Mouse (Mus musculus): ENCODE data around the gene Cmip.

The Cmip gene

DNA sequence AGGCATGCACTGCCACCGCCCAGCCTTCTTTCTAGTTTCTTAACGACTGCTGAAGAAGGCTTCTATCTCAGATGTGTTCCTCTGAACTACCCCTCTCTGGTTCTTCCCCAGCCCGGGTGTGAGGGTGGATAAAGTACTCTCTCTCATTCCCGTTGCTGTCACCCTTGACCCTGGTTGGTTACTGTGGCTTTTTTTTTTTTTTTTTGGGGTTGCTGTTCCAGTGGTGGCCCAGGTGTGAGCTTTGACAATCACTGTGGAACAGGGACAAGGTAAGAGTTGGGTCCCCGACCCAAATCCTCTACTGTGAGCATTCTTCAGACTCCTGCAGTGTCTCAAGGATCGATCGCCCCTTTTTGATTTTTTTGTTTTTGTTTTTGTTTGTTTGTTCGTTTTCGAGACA, 214.8 kb downstream of the Cmip start:
- DNase-seq = no peak

- no peak for DNase-seq
These were observed 215.5 kb downstream of the Cmip start for GRCm38 (mm10) chr8:117472332-117472731.

- peak; percentile 77 to 80 for DNase-seq
These were observed 218.1 kb downstream of the Cmip start for GRCm38 (mm10) chr8:117474944-117475343.

GRCm38 (mm10) chr8:117475819-117476218, 219.0 kb downstream of the Cmip start:
- peak in 1 of 2 experiments; percentile 55 for DNase-seq

GRCm38 (mm10) chr8:117478082-117478481, 221.2 kb downstream of the Cmip start:
- no peak for DNase-seq

DNA sequence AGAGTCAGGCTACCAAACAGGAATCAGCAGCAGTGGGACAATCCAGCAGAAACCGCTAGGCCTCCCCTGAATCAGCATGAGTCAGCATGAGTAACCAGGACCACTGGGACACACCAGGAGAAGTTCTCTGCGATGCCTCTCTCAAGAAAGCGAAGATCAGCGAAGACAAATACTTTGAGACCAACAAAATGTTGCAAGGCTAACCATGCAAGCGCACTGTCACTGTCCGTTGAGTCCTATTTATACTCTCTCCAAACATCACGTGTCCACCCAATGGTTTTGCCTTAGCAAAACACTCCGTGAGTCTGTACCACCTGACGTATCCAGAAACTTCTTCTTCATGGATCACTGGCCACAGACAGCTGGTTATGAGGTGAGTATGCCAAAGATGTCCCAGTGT, 223.1 kb downstream of the Cmip start:
- DNase-seq = no peak

DNA sequence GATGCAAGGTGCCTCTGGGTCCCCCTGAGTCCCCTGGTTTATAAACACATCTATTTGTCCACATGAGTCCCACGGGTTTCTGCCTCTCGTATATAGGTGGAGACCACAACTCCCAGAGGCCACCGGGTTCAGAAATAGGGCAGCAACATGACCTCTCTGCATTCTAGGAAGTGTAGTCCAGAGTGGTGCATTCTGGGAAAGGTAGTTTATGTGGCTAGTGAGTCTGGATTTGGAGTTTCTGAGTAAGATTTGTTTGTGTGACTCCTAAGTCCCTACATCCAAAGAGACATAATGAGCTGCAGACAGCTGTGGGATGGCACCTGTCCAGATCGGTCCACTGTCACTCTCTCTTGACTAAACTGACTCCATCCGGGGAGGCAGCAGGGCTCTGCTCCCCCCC, 223.7 kb downstream of the Cmip start:
- DNase-seq = no peak

DNA sequence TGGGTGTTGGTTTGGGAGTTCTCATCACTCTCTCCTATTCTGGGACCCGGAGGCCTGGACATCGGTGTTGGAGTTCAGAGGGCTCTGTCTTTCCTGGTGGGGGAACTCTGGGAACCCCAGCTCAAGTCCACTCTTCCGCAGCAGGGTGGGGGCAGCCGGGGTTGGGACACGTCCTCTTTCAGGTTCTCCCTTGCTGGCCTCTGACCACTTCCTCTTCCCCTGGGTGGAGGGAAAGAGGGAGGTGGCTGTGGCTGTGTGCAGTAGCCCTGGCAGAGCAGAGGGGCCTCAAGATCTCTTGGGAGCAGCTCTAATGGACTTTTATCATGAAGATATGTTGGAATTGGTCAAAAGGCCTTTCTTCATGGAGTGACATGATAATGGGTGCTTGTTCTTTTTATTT, 225.0 kb downstream of the Cmip start:
- DNase-seq = no peak

GRCm38 (mm10) chr8:117484731-117485130, 227.9 kb downstream of the Cmip start:
- no peak for DNase-seq

DNA sequence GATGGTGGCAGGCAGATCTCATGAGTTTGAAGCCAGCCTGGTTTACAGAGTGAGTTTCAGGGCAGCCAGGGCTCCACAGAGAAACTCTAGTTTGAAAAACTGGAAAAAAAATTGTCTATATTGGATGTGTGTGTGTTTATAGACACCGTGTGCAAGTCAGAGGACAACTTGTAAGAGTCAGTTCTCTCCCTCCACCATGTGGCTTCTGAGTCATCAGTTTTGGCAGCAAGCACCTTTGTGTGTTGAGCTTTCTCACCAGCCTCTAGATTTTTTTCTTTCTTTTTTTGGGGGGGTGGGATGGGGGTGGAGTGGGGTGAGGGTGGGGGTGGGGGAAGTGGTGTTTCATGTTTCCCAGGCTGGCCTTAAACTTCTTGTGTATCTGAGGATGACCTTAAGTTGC, 228.5 kb downstream of the Cmip start:
- no peak for DNase-seq

GRCm38 (mm10) chr8:117488246-117489005, 231.6 kb downstream of the Cmip start:
- DNase-seq = no peak

- no peak for DNase-seq
These were observed 236.7 kb downstream of the Cmip start for GRCm38 (mm10) chr8:117493543-117493942.

DNA sequence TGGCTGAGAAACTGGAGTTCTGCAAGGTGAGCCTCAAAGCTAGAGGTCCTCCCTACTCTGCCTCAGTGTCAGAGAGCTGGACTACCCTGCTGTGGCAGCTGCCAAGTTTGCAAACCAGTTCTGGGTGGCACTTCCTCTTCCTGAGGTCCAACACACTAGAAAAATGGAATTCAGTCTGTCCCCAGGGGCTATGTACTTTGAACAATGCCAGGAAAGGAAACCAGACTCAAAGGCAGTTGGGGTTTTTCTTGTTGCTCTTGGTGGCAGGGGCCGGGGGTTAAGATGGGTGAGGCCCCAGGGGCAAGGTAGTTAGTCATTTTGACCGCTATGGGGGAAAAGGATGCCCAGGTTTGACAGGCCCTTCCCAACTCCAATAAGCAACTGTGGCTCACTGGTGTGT, 238.0 kb downstream of the Cmip start:
- no peak for DNase-seq

DNA sequence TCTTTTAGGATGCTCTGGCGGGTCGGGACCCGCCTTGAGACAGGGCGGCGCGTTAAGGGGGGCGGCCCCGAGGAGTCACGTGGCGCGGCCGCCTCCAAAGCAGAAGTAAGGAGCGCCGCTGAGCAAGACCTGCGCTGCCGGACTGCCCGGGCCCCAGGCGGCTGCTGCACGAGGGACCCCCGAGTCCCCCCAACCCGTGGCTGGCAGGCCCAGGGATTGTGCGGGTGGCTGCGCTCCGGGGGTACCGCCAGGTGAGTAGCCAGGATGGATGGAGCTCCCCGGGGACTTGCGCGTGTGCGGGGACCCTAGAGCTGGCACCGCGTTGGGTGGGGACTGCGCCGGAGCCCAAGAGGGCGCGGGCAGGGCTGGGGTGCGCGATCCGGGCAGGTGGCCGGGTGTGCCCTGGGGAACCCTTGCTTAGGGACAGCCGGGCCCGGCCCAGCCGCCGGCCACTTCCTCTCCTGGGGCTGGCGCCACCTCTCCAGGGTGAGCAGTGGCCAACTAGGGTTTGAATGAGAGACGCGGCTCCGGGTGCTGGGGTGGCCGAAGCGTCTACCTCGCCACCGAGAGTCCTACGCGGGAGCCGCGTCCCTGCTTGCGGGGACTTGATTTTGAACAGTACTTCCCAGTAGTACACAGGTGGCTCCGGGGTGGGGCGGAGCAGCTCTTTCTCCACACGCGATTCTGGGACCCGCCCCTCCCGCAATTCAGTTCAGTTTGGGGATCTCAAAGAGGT, 241.5 kb downstream of the Cmip start, which contains the start of gene Plcg2:
Plcg2 (plus strand) TSS at position 113 of the 736 bp plus-strand sequence.
- DNase-seq = peak; percentile 31 to 36

- DNase-seq = no peak
These were observed 242.2 kb downstream of the Cmip start for GRCm38 (mm10) chr8:117498915-117499540.

GRCm38 (mm10) chr8:117500232-117500823, 243.5 kb downstream of the Cmip start:
- no peak for DNase-seq

DNA sequence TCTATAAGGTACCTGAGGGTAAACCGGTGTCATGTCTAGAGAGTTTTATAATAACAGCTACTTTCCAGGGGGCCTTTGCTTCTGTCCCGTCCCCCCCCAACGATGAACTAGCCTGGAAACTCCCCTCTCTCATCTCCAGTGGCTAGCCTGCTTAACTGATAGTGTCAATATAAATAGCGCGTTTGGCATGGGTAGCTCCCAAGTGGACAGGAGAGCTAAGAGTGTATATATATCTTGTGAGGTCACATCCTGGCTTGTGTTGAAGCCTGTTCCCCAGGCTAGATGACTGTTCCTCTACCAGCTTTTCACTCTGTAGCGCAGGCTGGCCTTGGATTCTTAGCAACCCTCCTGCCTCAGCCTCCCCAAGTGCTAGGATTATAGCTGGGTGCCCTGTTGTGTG, 244.5 kb downstream of the Cmip start:
- DNase-seq = no peak

- DNase-seq = no peak
These were observed 246.7 kb downstream of the Cmip start for GRCm38 (mm10) chr8:117503405-117504069.

DNA sequence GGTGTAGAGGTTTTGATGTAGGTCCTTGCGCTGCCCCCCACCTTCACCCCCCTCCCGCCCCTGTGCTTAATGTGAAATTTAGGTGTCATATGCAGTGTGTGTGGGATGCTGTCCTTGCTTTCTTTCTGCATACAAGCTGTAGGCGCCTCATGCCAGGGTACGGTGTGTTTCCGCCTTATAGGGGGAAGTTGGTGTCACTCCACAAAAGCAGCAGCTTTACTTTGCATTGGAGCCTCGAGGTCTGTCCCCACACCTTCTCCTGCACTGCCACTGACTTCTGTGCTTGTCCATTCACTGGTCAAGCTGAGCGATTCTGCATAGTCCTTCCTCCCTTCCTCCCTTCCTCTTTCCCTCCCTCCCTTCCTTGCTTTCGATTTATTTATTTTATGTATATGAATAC, 250.8 kb downstream of the Cmip start:
- no peak for DNase-seq
